Mouse (Mus musculus) pancreas, adult 10 weeks (tissue): ENCODE measurements around the gene Zhx3. TPM values are rescaled to one million over a fixed set of nuclear protein-coding genes. Genes with fewer than 3 reads are reported as not detected.

Experiments used
- polyA plus RNA-seq: library from polyadenylated mRNA; stranded (reverse); fragments of 350-450 nt; fragmentation: Illumina TruSeq; extraction: RNeasy Lipid Tissue Mini Kit (QIAGEN cat#74804); gene quantifications from one replicate; pipeline ENCODE4 v1.2.3, GENCODE M21; 2015; ENCODE audit warnings: low read depth, low replicate concordance; ENCODE audit not compliant: insufficient read depth

Zhx3 gene
- 4.5 TPM for polyA plus RNA-seq

DNA sequence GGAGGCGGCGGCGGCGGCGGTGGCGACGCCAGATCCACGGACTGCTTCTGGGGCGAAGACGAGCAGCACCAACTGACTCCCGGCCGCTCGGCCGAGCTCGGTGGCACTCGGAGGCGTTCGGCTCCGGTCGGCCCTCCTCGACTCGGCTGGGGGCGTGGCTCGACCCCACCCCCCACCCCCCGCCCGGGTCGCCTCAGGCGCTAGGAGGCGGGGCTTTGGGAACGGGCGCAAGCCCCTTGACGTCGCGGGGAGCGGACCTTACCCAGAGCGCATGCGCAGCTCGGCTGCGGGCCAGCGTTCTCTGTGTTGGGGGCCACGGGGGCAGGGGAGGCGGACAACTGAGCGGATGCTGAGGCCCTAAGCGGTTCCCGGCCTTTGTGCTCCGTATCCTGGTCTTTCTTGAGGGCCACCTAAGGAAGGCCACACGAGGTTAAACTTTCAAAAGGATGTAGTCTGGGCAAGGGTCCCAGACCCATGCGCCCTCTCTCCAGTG lies at the start of gene Zhx3:
Zhx3 (minus strand) TSS at position 109 of the 493 bp plus-strand sequence.

DNA sequence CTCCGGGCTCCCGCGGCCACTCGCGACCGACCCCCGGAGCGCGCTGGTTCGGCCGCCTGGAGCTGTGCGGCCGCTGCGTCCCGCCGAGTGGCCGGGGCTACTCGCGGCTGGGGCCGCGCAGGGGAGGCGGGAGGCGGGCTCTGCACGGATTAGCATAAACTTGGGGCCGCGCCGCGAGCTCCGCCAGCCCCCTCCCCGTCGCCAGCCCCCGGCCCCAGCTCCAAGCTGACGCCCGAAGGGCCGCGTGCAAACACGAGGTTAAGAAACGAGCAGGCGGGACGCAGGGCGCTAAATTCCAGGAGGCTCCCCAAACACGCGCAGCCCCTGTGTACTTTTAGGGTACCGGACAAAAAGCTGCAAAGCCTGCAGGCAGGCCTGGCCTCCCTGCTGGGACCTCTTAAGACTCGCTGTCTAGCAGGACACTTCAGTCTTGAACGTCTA lies 39.5 kb upstream of the Zhx3 start, which contains the start of gene Emilin3:
Emilin3 (minus strand) TSS at position 98 of the 441 bp plus-strand sequence.

GRCm38 (mm10) chr2:160880453-160881195 lies 7.8 kb upstream of the Zhx3 start, which contains the start of gene Lpin3:
Gene Lpin3, plus strand, starts transcription at chr2:160880670.

DNA sequence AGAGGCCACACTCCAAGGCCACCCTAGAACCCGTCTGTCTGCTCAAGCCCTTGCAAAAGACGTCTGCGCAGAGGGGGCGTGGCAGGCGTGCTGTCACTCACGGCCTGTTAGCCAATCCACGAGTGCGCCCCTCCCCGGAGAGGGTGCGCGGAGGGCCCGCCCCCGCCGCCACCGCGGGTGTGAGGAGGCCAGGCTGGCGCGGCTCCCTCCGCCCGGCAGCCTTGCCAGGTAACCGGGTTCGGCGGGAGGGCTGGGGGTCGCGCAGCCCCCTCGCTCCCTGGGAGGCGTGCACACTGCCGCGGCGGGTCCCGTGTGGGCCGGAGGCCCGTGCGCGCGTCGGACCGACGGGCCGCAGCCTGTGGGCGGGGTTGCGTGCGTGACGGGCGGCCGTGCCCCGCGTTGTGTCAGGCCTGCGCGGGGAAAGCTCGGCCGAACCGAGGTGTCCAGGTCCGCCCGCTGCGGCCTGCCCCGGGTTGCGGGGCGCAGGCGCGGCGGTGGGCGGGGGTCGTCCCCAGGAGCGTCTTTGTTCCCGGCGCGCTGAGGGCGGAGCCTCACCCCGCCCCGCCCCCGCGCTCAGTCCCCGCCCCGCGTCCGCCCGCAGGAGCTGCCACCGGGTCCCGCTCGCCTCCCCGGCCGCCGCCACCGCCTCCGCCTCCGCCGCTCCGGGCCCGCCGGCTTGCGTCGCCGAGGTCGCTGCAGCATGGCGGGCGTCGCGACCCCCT lies 141.5 kb downstream of the Zhx3 start, which contains the start of gene Plcg1:
Plcg1 (plus strand) TSS at position 184 of the 722 bp plus-strand sequence.

Other genes with a start within 250 kb of the Zhx3 start
- gene Top1, start 227.1 kb downstream of the Zhx3 start, polyA plus RNA-seq = 7.1 TPM
- gene Plcg1, start 141.7 kb downstream of the Zhx3 start, polyA plus RNA-seq = 23.5 TPM
- gene Lpin3, start 7.7 kb upstream of the Zhx3 start, polyA plus RNA-seq = 13.4 TPM
- not detected for gene Emilin3, start 39.3 kb upstream of the Zhx3 start, polyA plus RNA-seq
- 8.3 TPM for gene Chd6, start 236.1 kb upstream of the Zhx3 start, polyA plus RNA-seq